Mouse (Mus musculus) left cerebral cortex, adult 6 months (tissue): ENCODE data around the gene Phf11b. TPM values are rescaled to one million over a fixed set of nuclear protein-coding genes. Genes with fewer than 3 reads are reported as not detected.

Experiments used
- long read RNA-seq, 2 experiments: library from polyadenylated mRNA; unstranded; transcript quantifications; one replicate each; pipeline ENCODE4 v2.0.0; 2019 to 2020
- polyA plus RNA-seq: library from polyadenylated mRNA; unstranded; fragments of <200 nt; fragmentation: Nextera tagmentation; gene quantifications from 2 replicates; pipeline ENCODE4 v1.2.3, GENCODE M21; 2021

Phf11b gene
- 0.65 and 0.82 TPM in 2 replicates for polyA plus RNA-seq
- long read RNA-seq, experiment 1, partial matches to known transcripts, result 1 of 1 reads
- long read RNA-seq, experiment 1, other reads (novel, unspliced or antisense), result 0 of 1 reads
- long read RNA-seq, experiment 2, result 0 reads

GRCm38 (mm10) chr14:59341189-59341588, at the start of gene Phf11b:
Phf11b (minus strand) TSS chr14:59341351.

GRCm38 (mm10) chr14:59365244-59365644, 24.1 kb upstream of the Phf11b start, which contains the start of gene Phf11d:
Phf11d (minus strand) TSS chr14:59365470.

GRCm38 (mm10) chr14:59297391-59297790, 43.8 kb downstream of the Phf11b start, which contains the start of gene Phf11a:
Phf11a (minus strand) TSS chr14:59297522.

Other genes starting within 250 kb of the Phf11b start
- gene 1700129C05Rik, start 198.5 kb downstream of the Phf11b start, polyA plus RNA-seq, result not detected in 2 replicates
- gene Gm5142, start 162.6 kb downstream of the Phf11b start, polyA plus RNA-seq, result not detected in 2 replicates
- 12.0 and 14.8 TPM in 2 replicates for gene Rcbtb1, start 140.1 kb downstream of the Phf11b start, polyA plus RNA-seq
- gene Gm6904, start 81.1 kb downstream of the Phf11b start, polyA plus RNA-seq, result not detected in 2 replicates
- gene Phf11a, start 43.8 kb downstream of the Phf11b start, polyA plus RNA-seq, result 0.10 TPM in 1 of 2 replicates, not detected in the other
- gene Phf11d, start 24.1 kb upstream of the Phf11b start, polyA plus RNA-seq, result 0.51 and 0.98 TPM in 2 replicates
- gene Phf11c, start 54.0 kb upstream of the Phf11b start, polyA plus RNA-seq, result 0.06 and 0.08 TPM in 2 replicates
- 2.8 and 3.8 TPM in 2 replicates for gene Setdb2, start 99.5 kb upstream of the Phf11b start, polyA plus RNA-seq
- gene Cab39l, start 99.6 kb upstream of the Phf11b start, polyA plus RNA-seq, result 25.7 and 31.1 TPM in 2 replicates